In the genomic region with DNA sequence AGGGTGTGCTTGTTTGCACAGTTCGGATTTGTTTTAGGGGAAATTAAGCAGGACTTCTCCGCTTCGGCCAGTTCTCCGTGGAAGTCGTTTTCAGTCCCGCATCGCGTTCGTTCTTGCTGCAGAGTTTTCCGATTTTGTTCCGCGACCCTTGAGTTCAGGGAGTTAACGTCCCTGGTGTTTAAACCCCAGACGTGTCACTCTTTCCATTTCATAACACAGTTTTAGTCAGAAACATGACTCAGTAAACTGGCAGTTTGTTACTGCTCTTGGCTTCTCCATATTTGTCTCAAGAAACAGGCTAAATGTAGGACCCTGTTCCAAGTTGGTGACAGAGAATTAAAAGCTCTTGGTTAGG, we compare ENCODE assay signal across 8 mouse cellular contexts. TPM values are rescaled to one million over a fixed set of nuclear protein-coding genes. Genes with fewer than 3 reads are reported as not detected.
A peak's percentile ranks its signal among the peaks of the same experiment; 100 is the strongest.
DNase-seq lines count a peak whose midpoint lies in the region; ATAC-seq and TF ChIP-seq lines count a peak whose summit lies in the region.

No protein-coding gene starts in this region.

- H3K9me3 ChIP-seq in hindbrain, embryonic 12.5 days (replicated peaks): no peaks in the 10 kb centered on the region

- WGBS in hindbrain, embryonic 12.5 days: under 1% methylated on average over 14 of the region's 14 CpGs

- intact Hi-C loops in left cerebral cortex, adult 2 months (cut with DNase I): no loop called here
- intact Hi-C loops in left cerebral cortex, postnatal 36 days (cut with DNase I): loop anchor here (10.0 kb wide), 1 partner anchor 299 kb away; no protein-coding TSS in a partner anchor
- intact Hi-C loops in left cerebral cortex, postnatal 10 days (cut with DNase I): no loop called here

- no peaks in the 10 kb centered on the region for H3K36me3 ChIP-seq in hindbrain, embryonic 12.5 days

- DNase-seq in left cerebral cortex, adult 2 months (ENCODE audit: extremely low spot score in 1 of 2, low spot score in 2 of 2): no peak
- no peak for DNase-seq in left cerebral cortex, postnatal 36 days (ENCODE audit: low spot score in 2 of 2)
- DNase-seq in brain, adult 2 months (ENCODE audit: low read depth, low spot score): peak; percentile 57
- DNase-seq in left cerebral cortex, postnatal 10 days (ENCODE audit: extremely low spot score in 1 of 2, low spot score in 2 of 2): no peak
- no peak for DNase-seq in adrenal gland, postnatal 10 days
- no peak for DNase-seq in B cell, adult 2 months

- H3K9ac ChIP-seq in hindbrain, embryonic 12.5 days: peak overlapping the region; percentile 84

- ATAC-seq in hindbrain, embryonic 12.5 days (ENCODE audit: low FRiP score): peak; percentile 2; the same call in 1 of the 2 replicates
- peak; percentile 3; the same call in 1 of the 2 replicates for ATAC-seq in megakaryocyte-erythroid progenitor cell, adult 5-6 weeks (replicated peaks; ENCODE audit: low FRiP score, low TSS enrichment, poor library complexity, severe bottlenecking)

- peak overlapping the region; percentile 63 for H3K4me2 ChIP-seq in hindbrain, embryonic 12.5 days (replicated peaks)

- peaks cover 10% of the 10 kb centered on the region for H3K4me1 ChIP-seq in hindbrain, embryonic 12.5 days

- peak overlapping the region; percentile 95 for H3K4me3 ChIP-seq in left cerebral cortex, adult 2 months
- peak overlapping the region; percentile 90 for H3K4me3 ChIP-seq in hindbrain, embryonic 12.5 days

- peak overlapping the region; percentile 92 for H3K27ac ChIP-seq in left cerebral cortex, adult 2 months
- H3K27ac ChIP-seq in hindbrain, embryonic 12.5 days: 0 out of 2 replicates have a peak overlapping the region, but pooled peaks have one; percentile 91

- no peaks in the 10 kb centered on the region for H3K27me3 ChIP-seq in hindbrain, embryonic 12.5 days

- TF ChIP-seq CTCF in left cerebral cortex, adult 2 months (IDR thresholded peaks at IDR 0.05): no peak

RNA-seq across cellular contexts. Expression of gene Uhrf1bp1l, which starts 0.9 kb away (rescaled TPM):
- 10 to 100 TPM; 90.6 to 94.6 TPM for total RNA-seq in left cerebral cortex, adult 2 months (2021)
- total RNA-seq in left cerebral cortex, postnatal 36 days (2021): 10 to 100 TPM; 90.4 to 92.5 TPM
- 32.7 and 34.3 TPM in 2 replicates for polyA plus RNA-seq in hindbrain, embryonic 12.5 days (2016; fragmentation: Nextera tagmentation; extraction: Ambion mirVana)
- total RNA-seq in megakaryocyte-erythroid progenitor cell, adult 5-6 weeks (2014; fragmentation: Nextera tagmentation): 30.8 and 43.8 TPM in 2 replicates
- 23.7 and 44.3 TPM in 2 replicates for total RNA-seq in megakaryocyte-erythroid progenitor cell, adult 5-6 weeks (2017)
- total RNA-seq in left cerebral cortex, postnatal 10 days (2021): 10 to 100 TPM; 75.0 to 78.5 TPM
- 10 to 100 TPM; 47.1 to 52.6 TPM for total RNA-seq in adrenal gland, postnatal 10 days (2021)

RNA-seq across cellular contexts. Expression of gene Actr6, which starts 13.5 kb away (rescaled TPM):
- 10 to 100 TPM; 21.5 to 23.0 TPM for total RNA-seq in left cerebral cortex, adult 2 months (2021)
- total RNA-seq in left cerebral cortex, postnatal 36 days (2021): 10 to 100 TPM; 18.7 to 23.8 TPM
- 42.5 and 51.2 TPM in 2 replicates for polyA plus RNA-seq in hindbrain, embryonic 12.5 days (2016; fragmentation: Nextera tagmentation; extraction: Ambion mirVana)
- total RNA-seq in megakaryocyte-erythroid progenitor cell, adult 5-6 weeks (2014; fragmentation: Nextera tagmentation): 21.0 and 21.7 TPM in 2 replicates
- 10.4 and 22.4 TPM in 2 replicates for total RNA-seq in megakaryocyte-erythroid progenitor cell, adult 5-6 weeks (2017)
- total RNA-seq in left cerebral cortex, postnatal 10 days (2021): 10 to 100 TPM; 24.3 to 26.9 TPM
- 10 to 100 TPM; 20.6 to 24.5 TPM for total RNA-seq in adrenal gland, postnatal 10 days (2021)

RNA-seq across cellular contexts. Expression of gene Scyl2, which starts 59.6 kb away (rescaled TPM):
- 10 to 100 TPM; 34.2 to 34.7 TPM for total RNA-seq in left cerebral cortex, adult 2 months (2021)
- 10 to 100 TPM; 34.3 to 34.7 TPM for total RNA-seq in left cerebral cortex, postnatal 36 days (2021)
- 11.8 and 15.7 TPM in 2 replicates for polyA plus RNA-seq in hindbrain, embryonic 12.5 days (2016; fragmentation: Nextera tagmentation; extraction: Ambion mirVana)
- 34.0 and 50.8 TPM in 2 replicates for total RNA-seq in megakaryocyte-erythroid progenitor cell, adult 5-6 weeks (2014; fragmentation: Nextera tagmentation)
- total RNA-seq in megakaryocyte-erythroid progenitor cell, adult 5-6 weeks (2017): 45.7 and 52.7 TPM in 2 replicates
- 10 to 100 TPM; 30.2 to 32.5 TPM for total RNA-seq in left cerebral cortex, postnatal 10 days (2021)
- total RNA-seq in adrenal gland, postnatal 10 days (2021): 10 to 100 TPM; 34.2 to 36.9 TPM
